Mouse (Mus musculus) kidney, postnatal 0 days (tissue): ENCODE results near the gene Gm4756. TPM values are rescaled to one million over a fixed set of nuclear protein-coding genes. Genes with fewer than 3 reads are reported as not detected.
A peak's percentile ranks its signal among the peaks of the same experiment; 100 is the strongest.
"Not testable (repeated sequence)": the region's sequence is repeated elsewhere in the genome, so short reads cannot be mapped to it uniquely, and the experiment has no call there.

Experiments
- ATAC-seq: fragments of 200-750 bp; cut with Nextera tagmentation; replicated peaks from 2 replicates; pipeline ENCODE4 v1.8.0; 2017; ENCODE audit warnings: low read depth, moderate number of reproducible peaks, moderate TSS enrichment, moderate library complexity; ENCODE audit not compliant: low FRiP score
- DNase-seq: peaks from one replicate; pipeline ENCODE4 v3.0.0-alpha.2; 2016; ENCODE audit warnings: low spot score
- H3K27ac ChIP-seq: fragments of 300-500 bp; sonication (generic); 2 replicates; pipeline ENCODE4 v1.5.1; 2014; ENCODE audit warnings: mild to moderate bottlenecking
- H3K27me3 ChIP-seq: fragments of 300-500 bp; sonication (generic); 2 replicates; pipeline ENCODE4 v1.6.1; 2014; ENCODE audit warnings: low read length, mixed read lengths; ENCODE audit not compliant: insufficient read depth
- H3K36me3 ChIP-seq: fragments of 300-500 bp; sonication (generic); 2 replicates; pipeline ENCODE4 v1.6.1; 2014; ENCODE audit warnings: low read length, mixed read lengths; ENCODE audit not compliant: insufficient read depth
- H3K4me1 ChIP-seq: fragments of 300-500 bp; sonication (generic); replicated peaks from 2 replicates; pipeline ENCODE4 v1.6.1; 2014; ENCODE audit warnings: antibody characterized with exemption, low read length, mixed read lengths; ENCODE audit not compliant: insufficient read depth
- H3K4me2 ChIP-seq: fragments of 300-500 bp; sonication (generic); 2 replicates; pipeline ENCODE4 v1.6.1; 2014; ENCODE audit warnings: mild to moderate bottlenecking, low read length, moderate library complexity, mixed read lengths
- H3K4me3 ChIP-seq: fragments of 300-500 bp; sonication (generic); replicated peaks from 2 replicates; pipeline ENCODE4 v1.5.1; 2014; ENCODE audit warnings: low read depth, low read length
- H3K9ac ChIP-seq: fragments of 300-500 bp; sonication (generic); 2 replicates; pipeline ENCODE4 v1.6.1; 2014; ENCODE audit warnings: low read depth, low read length
- H3K9me3 ChIP-seq: fragments of 300-500 bp; sonication (generic); replicated peaks from 2 replicates; pipeline ENCODE4 v1.6.1; 2016; ENCODE audit warnings: low read length, inconsistent platforms, mixed read lengths
- CTCF ChIP-seq: IDR thresholded peaks from 2 replicates; pipeline ENCODE4 v1.5.1; 2016; ENCODE audit warnings: antibody characterized with exemption, low read depth, mild to moderate bottlenecking, moderate library complexity
- WGBS: fragments of 180-500 bp; shearing (Covaris S2); extraction: QIAGEN DNeasy Blood & Tissue Kit; methylation state at CpG from one replicate; pipeline ENCODE4 v1.1.7; 2014; 5-methylcytosine and 5-hydroxymethylcytosine counted together
- polyA plus RNA-seq: library from polyadenylated mRNA; unstranded; fragments of >200 nt; fragmentation: Nextera tagmentation; extraction: Ambion mirVana; gene quantifications from 2 replicates; pipeline ENCODE4 v1.2.1, GENCODE M21; 2015

Gene Gm4756
- polyA plus RNA-seq: not detected in 2 replicates

- H3K36me3 ChIP-seq: no peaks in the 10 kb centered on the region
- DNase-seq: no peak
- 78% methylated on average over 11 of the region's 11 CpGs for WGBS
- ATAC-seq: no peak
- no peaks in the 10 kb centered on the region for H3K27me3 ChIP-seq
- no peaks in the 10 kb centered on the region for H3K4me1 ChIP-seq
- no peak for TF ChIP-seq CTCF
- no peaks in the 10 kb centered on the region for H3K9me3 ChIP-seq
- H3K4me3 ChIP-seq: no peak within 1 kb of the TSS
- H3K4me2 ChIP-seq: no peak within 1 kb of the TSS
- no peak within 1 kb of the TSS for H3K27ac ChIP-seq
- H3K9ac ChIP-seq: no peak within 1 kb of the TSS
Observed at GRCm38 (mm10) chr12:72649611-72650330, at the start of gene Gm4756. TSS of gene Gm4756 (minus strand) at chr12:72649661.

GRCm38 (mm10) chr12:72694901-72695463 is 45.5 kb upstream of the Gm4756 start:
- no peaks in the 10 kb centered on the region for H3K27me3 ChIP-seq
- no peak overlapping the region for H3K9ac ChIP-seq
- H3K4me1 ChIP-seq: no peaks in the 10 kb centered on the region
- no peak for ATAC-seq
- no peak overlapping the region for H3K4me2 ChIP-seq
- DNase-seq: peak; percentile 7
- no peak overlapping the region for H3K27ac ChIP-seq
- 41% methylated on average over 9 of the region's 9 CpGs for WGBS
- no peak overlapping the region for H3K4me3 ChIP-seq
- H3K9me3 ChIP-seq: no peaks in the 10 kb centered on the region
- peak; percentile 39; the same call in 1 of the 2 replicates for TF ChIP-seq CTCF
- H3K36me3 ChIP-seq: no peaks in the 10 kb centered on the region

GRCm38 (mm10) chr12:72694438-72694837 is 45.0 kb upstream of the Gm4756 start:
- Histone ChIP-seq H3K9ac (no peak overlapping the region), H3K9me3 (no peaks in the 10 kb centered on the region), H3K4me2 (no peak overlapping the region), H3K4me3 (no peak overlapping the region), H3K27ac (no peak overlapping the region), H3K36me3 (no peaks in the 10 kb centered on the region), H3K4me1 (no peaks in the 10 kb centered on the region), H3K27me3 (no peaks in the 10 kb centered on the region)
- DNase-seq (no peak), ATAC-seq (no peak)
- 52% methylated on average over 12 of the region's 12 CpGs for WGBS
- no peak for TF ChIP-seq CTCF

- H3K9ac ChIP-seq: no peak overlapping the region
- H3K27me3 ChIP-seq: no peaks in the 10 kb centered on the region
- TF ChIP-seq CTCF: peak; percentile 76
- H3K4me2 ChIP-seq: no peak overlapping the region
- ATAC-seq (no peak), DNase-seq (peak; percentile 79)
- no peaks in the 10 kb centered on the region for H3K4me1 ChIP-seq
- H3K36me3 ChIP-seq: no peaks in the 10 kb centered on the region
- H3K4me3 ChIP-seq: no peak overlapping the region
- H3K27ac ChIP-seq: no peak overlapping the region
- H3K9me3 ChIP-seq: no peaks in the 10 kb centered on the region
- 51% methylated on average over 6 of the region's 6 CpGs for WGBS
Observed at GRCm38 (mm10) chr12:72693895-72694294, 44.4 kb upstream of the Gm4756 start.

GRCm38 (mm10) chr12:72688281-72688680 is 38.8 kb upstream of the Gm4756 start:
- H3K4me2 ChIP-seq, H3K27me3 ChIP-seq, H3K36me3 ChIP-seq, ATAC-seq, H3K9ac ChIP-seq, H3K9me3 ChIP-seq, DNase-seq, H3K27ac ChIP-seq, H3K4me3 ChIP-seq, H3K4me1 ChIP-seq: not testable (repeated sequence)
- WGBS: 53% methylated on average over 2 of the region's 2 CpGs

GRCm38 (mm10) chr12:72687741-72688140 is 38.3 kb upstream of the Gm4756 start:
- H3K27me3 ChIP-seq, H3K9me3 ChIP-seq, H3K9ac ChIP-seq, H3K27ac ChIP-seq, H3K4me3 ChIP-seq, DNase-seq, H3K36me3 ChIP-seq, H3K4me1 ChIP-seq, H3K4me2 ChIP-seq, ATAC-seq: not testable (repeated sequence)
- WGBS: 37% methylated on average over 6 of the region's 6 CpGs

- H3K36me3 ChIP-seq, ATAC-seq, H3K9me3 ChIP-seq, H3K27me3 ChIP-seq, H3K4me3 ChIP-seq, H3K4me2 ChIP-seq, H3K9ac ChIP-seq, DNase-seq, H3K4me1 ChIP-seq, H3K27ac ChIP-seq: not testable (repeated sequence)
- WGBS: 80% methylated on average over 4 of the region's 4 CpGs
Observed at GRCm38 (mm10) chr12:72686566-72686965, 37.1 kb upstream of the Gm4756 start.
